Mouse (Mus musculus): ENCODE results near the gene Fhl2. TPM values are rescaled to one million over a fixed set of nuclear protein-coding genes. Genes with fewer than 3 reads are reported as not detected.

The Fhl2 gene
- polyA plus RNA-seq, 1 experiment, result 135 TPM

DNA sequence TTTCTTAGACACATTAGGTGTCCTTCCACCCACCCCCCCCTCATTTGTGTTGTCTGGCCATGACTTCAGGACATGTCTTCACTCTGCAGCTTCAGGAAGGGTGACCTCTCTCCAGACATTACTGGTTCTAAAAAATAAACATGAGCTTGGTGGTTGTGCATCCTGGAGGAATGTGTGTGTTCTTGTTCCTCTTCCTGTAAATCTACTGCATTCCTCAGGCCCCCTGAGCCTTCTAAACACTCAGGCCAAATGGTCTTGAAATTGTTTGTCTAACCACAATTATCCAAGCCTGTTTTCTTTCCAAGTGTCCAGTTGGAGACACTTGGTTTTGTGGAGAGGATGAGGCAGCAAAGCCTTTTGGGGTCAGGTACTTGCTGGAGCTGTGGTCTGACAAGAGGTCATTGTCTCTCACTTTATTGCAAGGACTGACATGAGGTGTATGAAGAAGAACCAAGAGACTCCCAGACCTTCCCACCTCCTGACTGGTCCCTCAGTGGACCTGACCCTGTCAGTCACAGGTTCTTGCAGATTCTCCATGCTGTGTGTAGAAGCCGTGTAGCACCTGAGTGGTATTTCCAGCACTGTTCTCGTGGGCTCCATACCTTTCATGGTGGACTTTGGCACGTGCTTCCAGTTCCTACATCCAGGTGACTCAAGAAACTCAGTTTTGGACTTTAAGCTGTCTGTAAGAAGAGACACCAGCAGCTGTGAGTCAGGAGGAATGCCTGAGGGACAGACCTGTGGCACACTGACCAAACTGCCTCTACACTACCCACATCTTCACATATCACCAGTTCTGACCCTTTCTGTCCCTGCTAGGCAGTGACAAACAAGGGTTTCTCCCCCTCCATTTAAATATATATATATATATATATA, 40.8 kb upstream of the Fhl2 start:
- Histone ChIP-seq H3K79me3 (ENCODE audit: low read depth) (no peaks in the 10 kb centered on the region), H3K79me2 (ENCODE audit: control insufficient read depth, insufficient read depth) (no peaks in the 10 kb centered on the region), H3K27me3 (ENCODE audit: control insufficient read depth, insufficient read depth, insufficient read length) (no peaks in the 10 kb centered on the region), H3K36me3 (ENCODE audit: control insufficient read depth, insufficient read depth) (no peaks in the 10 kb centered on the region), H3ac (ENCODE audit: control insufficient read depth, insufficient read length, low read depth) (no peak overlapping the region), H3K4me3 (ENCODE audit: insufficient read depth, poor library complexity, severe bottlenecking) (no peak overlapping the region)
- TF ChIP-seq MYOG (IDR thresholded peaks at IDR 0.05; ENCODE audit: control insufficient read depth, extremely low read depth, insufficient read length), result no peak
- no peak for TF ChIP-seq CTCF (IDR thresholded peaks at IDR 0.05; ENCODE audit: control insufficient read depth, insufficient read depth, insufficient read length)
- TF ChIP-seq MAX (IDR thresholded peaks at IDR 0.05), result no peak
- TF ChIP-seq MYOD1 (IDR thresholded peaks at IDR 0.05; ENCODE audit: control insufficient read depth, insufficient read length, low read depth), result no peak
- no peak for TF ChIP-seq USF1 (IDR thresholded peaks at IDR 0.05; ENCODE audit: low read depth)
- TF ChIP-seq FOSL1 (IDR thresholded peaks at IDR 0.05; ENCODE audit: insufficient read depth, low read length, poor library complexity, severe bottlenecking), result no peak
- TF ChIP-seq CEBPB (IDR thresholded peaks at IDR 0.05; ENCODE audit: low read depth), result no peak

DNA sequence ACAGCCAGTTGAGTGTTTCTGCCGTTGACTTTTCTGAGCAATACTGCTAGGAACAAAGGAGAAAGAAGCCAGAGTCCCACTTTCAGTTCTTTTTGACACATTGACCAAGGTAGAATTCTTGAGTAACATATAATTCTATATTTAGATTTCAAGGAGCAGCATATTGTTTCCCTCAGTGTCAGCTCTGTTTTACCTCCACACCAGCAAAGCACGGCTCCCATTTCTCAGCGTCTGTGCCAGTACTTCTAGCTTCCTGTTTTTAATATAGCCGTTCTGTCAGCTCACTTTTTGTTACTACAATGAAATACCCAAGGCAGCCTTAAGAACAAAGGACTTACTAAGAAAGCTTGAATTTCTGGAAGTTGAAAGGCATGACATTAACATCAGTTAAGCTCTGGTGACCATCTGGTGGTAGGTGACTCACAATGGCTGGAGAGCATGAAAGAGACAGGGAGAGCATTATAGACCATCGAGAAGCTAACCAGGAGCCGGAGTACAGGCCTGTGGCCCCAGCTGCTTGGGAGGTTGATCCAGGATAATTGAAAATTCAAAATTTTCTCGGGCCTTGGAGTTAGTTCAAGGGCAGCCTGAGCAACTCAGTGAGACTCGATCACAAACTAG, 28.9 kb upstream of the Fhl2 start:
- Histone ChIP-seq H3K79me2 (ENCODE audit: control insufficient read depth, insufficient read depth) (no peaks in the 10 kb centered on the region), H3K36me3 (ENCODE audit: control insufficient read depth, insufficient read depth) (no peaks in the 10 kb centered on the region), H3K27me3 (ENCODE audit: control insufficient read depth, insufficient read depth, insufficient read length) (no peaks in the 10 kb centered on the region), H3K4me3 (ENCODE audit: insufficient read depth, poor library complexity, severe bottlenecking) (no peak overlapping the region), H3ac (ENCODE audit: control insufficient read depth, insufficient read length, low read depth) (no peak overlapping the region), H3K79me3 (ENCODE audit: low read depth) (no peaks in the 10 kb centered on the region)
- TF ChIP-seq CEBPB (IDR thresholded peaks at IDR 0.05; ENCODE audit: low read depth), result no peak
- TF ChIP-seq USF1 (IDR thresholded peaks at IDR 0.05; ENCODE audit: low read depth), result no peak
- no peak for TF ChIP-seq CTCF (IDR thresholded peaks at IDR 0.05; ENCODE audit: control insufficient read depth, insufficient read depth, insufficient read length)
- no peak for TF ChIP-seq MYOG (IDR thresholded peaks at IDR 0.05; ENCODE audit: control insufficient read depth, extremely low read depth, insufficient read length)
- no peak for TF ChIP-seq MAX (IDR thresholded peaks at IDR 0.05)
- TF ChIP-seq MYOD1 (IDR thresholded peaks at IDR 0.05; ENCODE audit: control insufficient read depth, insufficient read length, low read depth), result peak; percentile 15
- no peak for TF ChIP-seq FOSL1 (IDR thresholded peaks at IDR 0.05; ENCODE audit: insufficient read depth, low read length, poor library complexity, severe bottlenecking)

DNA sequence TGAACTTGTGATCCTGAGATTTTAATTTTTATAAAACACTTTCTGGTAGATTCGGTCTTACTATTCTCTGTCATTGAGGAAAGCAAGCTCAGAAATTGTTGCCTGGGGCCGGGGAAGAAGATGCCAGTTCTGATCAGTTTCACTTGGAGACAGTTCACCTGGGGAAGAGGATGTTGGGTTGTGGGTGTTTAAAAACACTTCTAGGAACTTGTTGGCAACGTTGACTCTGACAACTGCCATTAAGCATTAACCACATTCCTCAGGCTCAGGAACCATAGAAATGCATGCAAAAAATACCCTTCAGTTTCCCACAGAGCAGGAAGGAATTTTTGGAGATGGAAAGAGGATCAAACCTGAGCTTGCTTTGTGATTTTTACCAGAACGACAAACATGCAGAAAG, 28.2 kb upstream of the Fhl2 start:
- no peak for TF ChIP-seq MYOD1 (IDR thresholded peaks at IDR 0.05; ENCODE audit: control insufficient read depth, insufficient read length, low read depth)
- no peak for TF ChIP-seq MAX (IDR thresholded peaks at IDR 0.05)
- no peak for TF ChIP-seq MYOG (IDR thresholded peaks at IDR 0.05; ENCODE audit: control insufficient read depth, extremely low read depth, insufficient read length)
- TF ChIP-seq CEBPB (IDR thresholded peaks at IDR 0.05; ENCODE audit: low read depth), result no peak
- no peak for TF ChIP-seq USF1 (IDR thresholded peaks at IDR 0.05; ENCODE audit: low read depth)
- TF ChIP-seq FOSL1 (IDR thresholded peaks at IDR 0.05; ENCODE audit: insufficient read depth, low read length, poor library complexity, severe bottlenecking), result no peak
- TF ChIP-seq CTCF (IDR thresholded peaks at IDR 0.05; ENCODE audit: control insufficient read depth, insufficient read depth, insufficient read length), result no peak
- no peaks in the 10 kb centered on the region for H3K36me3 ChIP-seq (ENCODE audit: control insufficient read depth, insufficient read depth)
- no peaks in the 10 kb centered on the region for H3K79me3 ChIP-seq (ENCODE audit: low read depth)
- H3K79me2 ChIP-seq (ENCODE audit: control insufficient read depth, insufficient read depth), result no peaks in the 10 kb centered on the region
- H3K4me3 ChIP-seq (ENCODE audit: insufficient read depth, poor library complexity, severe bottlenecking), result no peak overlapping the region
- H3ac ChIP-seq (ENCODE audit: control insufficient read depth, insufficient read length, low read depth), result no peak overlapping the region
- H3K27me3 ChIP-seq (ENCODE audit: control insufficient read depth, insufficient read depth, insufficient read length), result no peaks in the 10 kb centered on the region

DNA sequence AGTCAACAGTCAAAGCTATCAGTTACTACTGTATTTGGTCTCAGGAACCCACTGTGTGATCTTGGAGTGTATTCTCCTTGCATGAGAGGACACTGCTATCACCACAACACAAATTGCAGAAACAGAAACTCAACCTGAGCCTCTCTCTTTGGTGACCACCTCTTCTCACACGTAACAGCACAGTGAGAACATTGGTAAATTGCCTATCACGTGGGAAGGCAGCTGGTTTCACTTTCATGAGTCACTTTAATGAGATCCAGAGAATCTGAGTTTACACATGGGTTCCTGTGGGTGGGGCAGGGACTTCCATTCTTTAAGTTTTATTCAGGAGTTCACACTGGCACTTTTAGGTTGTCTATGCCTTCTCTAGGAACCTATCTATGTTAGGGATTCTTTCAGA, 27.4 kb upstream of the Fhl2 start:
- no peaks in the 10 kb centered on the region for H3K79me2 ChIP-seq (ENCODE audit: control insufficient read depth, insufficient read depth)
- no peak overlapping the region for H3K4me3 ChIP-seq (ENCODE audit: insufficient read depth, poor library complexity, severe bottlenecking)
- H3ac ChIP-seq (ENCODE audit: control insufficient read depth, insufficient read length, low read depth), result no peak overlapping the region
- TF ChIP-seq MAX (IDR thresholded peaks at IDR 0.05) (peak; percentile 82), FOSL1 (IDR thresholded peaks at IDR 0.05; ENCODE audit: insufficient read depth, low read length, poor library complexity, severe bottlenecking) (peak; percentile 56), MYOG (IDR thresholded peaks at IDR 0.05; ENCODE audit: control insufficient read depth, extremely low read depth, insufficient read length) (no peak), MYOD1 (IDR thresholded peaks at IDR 0.05; ENCODE audit: control insufficient read depth, insufficient read length, low read depth) (peak; percentile 61), USF1 (IDR thresholded peaks at IDR 0.05; ENCODE audit: low read depth) (peak; percentile 96), CEBPB (IDR thresholded peaks at IDR 0.05; ENCODE audit: low read depth) (peak; percentile 4), CTCF (IDR thresholded peaks at IDR 0.05; ENCODE audit: control insufficient read depth, insufficient read depth, insufficient read length) (no peak)
- no peaks in the 10 kb centered on the region for H3K36me3 ChIP-seq (ENCODE audit: control insufficient read depth, insufficient read depth)
- H3K79me3 ChIP-seq (ENCODE audit: low read depth), result no peaks in the 10 kb centered on the region
- no peaks in the 10 kb centered on the region for H3K27me3 ChIP-seq (ENCODE audit: control insufficient read depth, insufficient read depth, insufficient read length)

DNA sequence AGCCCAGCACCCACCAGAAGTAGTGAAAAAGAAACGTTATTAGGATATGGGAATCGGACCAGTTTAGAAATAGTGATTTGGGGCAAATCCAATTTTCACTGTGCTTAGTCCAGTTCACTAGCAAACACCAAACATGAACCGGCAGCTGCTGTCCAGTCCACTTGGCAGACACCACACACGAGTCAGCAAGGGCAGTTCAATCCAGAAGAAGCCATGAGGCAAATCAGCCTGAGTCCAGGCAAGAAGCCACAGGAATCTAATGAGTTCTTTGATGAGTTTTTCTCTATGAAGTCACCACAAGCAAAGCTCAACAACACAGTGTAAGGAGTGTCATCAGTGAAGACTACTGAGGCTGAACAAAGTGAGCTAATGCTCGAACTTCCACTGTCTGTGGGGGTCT, 26.3 kb upstream of the Fhl2 start:
- TF ChIP-seq MAX (IDR thresholded peaks at IDR 0.05) (peak; percentile 22), FOSL1 (IDR thresholded peaks at IDR 0.05; ENCODE audit: insufficient read depth, low read length, poor library complexity, severe bottlenecking) (no peak), CTCF (IDR thresholded peaks at IDR 0.05; ENCODE audit: control insufficient read depth, insufficient read depth, insufficient read length) (no peak), MYOD1 (IDR thresholded peaks at IDR 0.05; ENCODE audit: control insufficient read depth, insufficient read length, low read depth) (peak; percentile 21), USF1 (IDR thresholded peaks at IDR 0.05; ENCODE audit: low read depth) (no peak)
- H3K36me3 ChIP-seq (ENCODE audit: control insufficient read depth, insufficient read depth), result no peaks in the 10 kb centered on the region
- no peaks in the 10 kb centered on the region for H3K79me2 ChIP-seq (ENCODE audit: control insufficient read depth, insufficient read depth)

More for the DNA sequence above, 26.3 kb upstream of the Fhl2 start:
- Histone ChIP-seq H3K27me3 (ENCODE audit: control insufficient read depth, insufficient read depth, insufficient read length) (no peaks in the 10 kb centered on the region), H3ac (ENCODE audit: control insufficient read depth, insufficient read length, low read depth) (no peak overlapping the region), H3K79me3 (ENCODE audit: low read depth) (no peaks in the 10 kb centered on the region), H3K4me3 (ENCODE audit: insufficient read depth, poor library complexity, severe bottlenecking) (no peak overlapping the region)

Data from C2C12 (cell line).